Mouse (Mus musculus) kidney, adult 2 months (tissue): ENCODE results near the gene Ppfibp1. TPM values are rescaled to one million over a fixed set of nuclear protein-coding genes. Genes with fewer than 3 reads are reported as not detected.

Experiments used
- DNase-seq: peaks from one replicate; pipeline ENCODE4 v3.0.0; 2021
- H3K27ac ChIP-seq: fragments of 200-500 bp; 2 replicates; pipeline ENCODE4 v1.5.1; 2012; ENCODE audit warnings: low read depth, low read length, control low read depth, inconsistent platforms; ENCODE audit not compliant: insufficient read depth
- H3K27me3 ChIP-seq: fragments of 200-500 bp; replicated peaks from 2 replicates; pipeline ENCODE4 v1.6.1; 2012; ENCODE audit warnings: mild to moderate bottlenecking, moderate library complexity, low read length, inconsistent platforms; ENCODE audit not compliant: control insufficient read depth, insufficient read depth
- H3K36me3 ChIP-seq: fragments of 200-500 bp; 2 replicates; pipeline ENCODE4 v1.6.1; 2012; ENCODE audit warnings: mild to moderate bottlenecking, moderate library complexity, low read length, inconsistent platforms; ENCODE audit not compliant: control insufficient read depth, insufficient read depth
- H3K4me1 ChIP-seq: fragments of 200-500 bp; 2 replicates; pipeline ENCODE4 v1.6.1; 2011; ENCODE audit warnings: low read length; ENCODE audit not compliant: control insufficient read depth, insufficient read depth
- H3K4me3 ChIP-seq: fragments of 200-500 bp; 2 replicates; pipeline ENCODE4 v1.5.1; 2011; ENCODE audit warnings: mild to moderate bottlenecking, low read depth, low read length, control low read depth; ENCODE audit not compliant: insufficient read depth
- CTCF ChIP-seq: fragments of 200-500 bp; conservative IDR thresholded peaks from 2 replicates; pipeline ENCODE4 v1.5.1; 2011; ENCODE audit warnings: low read depth, mild to moderate bottlenecking, control low read depth, low read length, moderate library complexity, mixed read lengths; ENCODE audit not compliant: insufficient read depth, insufficient read length
- POLR2A ChIP-seq: fragments of 200-500 bp; IDR thresholded peaks from one replicate; pipeline ENCODE4 v1.6.1; 2011; ENCODE audit warnings: low read depth, low read length, control low read depth
- WGBS: fragments of 180-500 bp; shearing (Covaris S2); methylation state at CpG from one replicate; pipeline ENCODE4 v1.1.7; 2018; 5-methylcytosine and 5-hydroxymethylcytosine counted together
- polyA plus RNA-seq: library from polyadenylated mRNA; depleted of rRNA; stranded (reverse); fragments of >200 nt; gene quantifications from 2 replicates; pipeline ENCODE4 v1.2.3, GENCODE M21; 2012

Ppfibp1 gene
- polyA plus RNA-seq, 1 experiment = 23.4 TPM

DNA sequence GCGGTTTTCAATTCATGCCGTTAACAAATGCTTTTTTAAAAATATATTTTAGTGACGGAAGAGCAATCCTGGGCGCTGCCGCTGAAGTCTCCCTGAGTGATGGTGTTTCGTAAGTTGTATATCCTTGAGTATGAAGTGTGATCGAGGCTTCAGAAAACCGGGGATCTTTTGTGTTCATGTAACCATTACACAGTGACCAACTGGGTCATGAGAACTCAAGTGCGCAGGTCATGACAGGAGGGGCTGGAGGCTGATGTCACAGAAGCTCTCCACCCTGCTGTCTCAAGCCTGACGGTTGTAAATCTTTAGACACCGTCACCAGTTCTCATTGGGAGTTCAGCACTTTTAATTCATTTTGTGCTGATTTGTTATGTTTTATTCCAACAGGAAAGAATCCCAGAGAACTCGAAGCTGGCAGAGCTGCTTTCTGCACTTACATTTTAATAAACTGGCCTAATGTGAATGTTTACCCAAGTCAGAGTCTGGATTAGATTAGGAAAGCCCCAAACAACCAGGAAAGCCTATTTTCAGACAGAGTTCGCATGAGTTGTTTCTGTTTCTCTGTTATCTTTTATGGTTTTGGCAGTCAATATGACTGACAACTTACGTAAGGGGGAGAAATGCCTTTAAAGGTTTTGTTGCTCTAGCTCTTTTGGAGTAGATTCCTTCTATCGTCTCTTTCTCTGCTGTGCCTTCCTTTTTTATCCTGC, 122.7 kb downstream of the Ppfibp1 start:
- peaks cover 8% of the 10 kb centered on the region for H3K36me3 ChIP-seq
- TF ChIP-seq POLR2A (no peak), CTCF (no peak)
- H3K4me1 ChIP-seq = no peaks in the 10 kb centered on the region
- no peak for DNase-seq
- WGBS = 72% methylated on average over 15 of the region's 15 CpGs
- no peak overlapping the region for H3K27ac ChIP-seq
- H3K4me3 ChIP-seq = no peak overlapping the region
- no peaks in the 10 kb centered on the region for H3K27me3 ChIP-seq

DNA sequence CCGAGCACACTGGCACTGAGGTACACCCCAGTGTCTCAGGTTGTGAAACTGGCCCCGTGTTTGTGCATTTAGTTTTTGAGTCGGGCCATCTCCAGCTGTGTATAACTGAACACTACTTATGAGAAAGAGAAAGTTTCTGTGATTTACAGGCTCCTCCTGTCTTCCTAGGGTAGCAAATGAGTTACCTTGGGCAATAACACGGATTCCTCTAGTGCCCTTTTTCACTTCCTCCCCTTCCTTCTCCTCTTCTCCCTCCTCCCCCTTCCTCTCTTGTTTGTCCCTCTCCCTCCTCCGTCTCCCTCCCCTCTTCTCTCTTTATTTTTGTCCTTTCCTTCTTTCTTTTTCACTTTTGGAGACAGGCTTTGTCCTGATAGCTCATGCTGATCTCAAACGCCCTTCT, 123.3 kb downstream of the Ppfibp1 start:
- H3K36me3 ChIP-seq = peaks cover 9% of the 10 kb centered on the region
- 62% methylated on average over 6 of the region's 6 CpGs for WGBS
- no peaks in the 10 kb centered on the region for H3K4me1 ChIP-seq
- no peaks in the 10 kb centered on the region for H3K27me3 ChIP-seq
- H3K4me3 ChIP-seq = no peak overlapping the region
- DNase-seq = no peak
- TF ChIP-seq POLR2A (no peak), CTCF (no peak)
- no peak overlapping the region for H3K27ac ChIP-seq

DNA sequence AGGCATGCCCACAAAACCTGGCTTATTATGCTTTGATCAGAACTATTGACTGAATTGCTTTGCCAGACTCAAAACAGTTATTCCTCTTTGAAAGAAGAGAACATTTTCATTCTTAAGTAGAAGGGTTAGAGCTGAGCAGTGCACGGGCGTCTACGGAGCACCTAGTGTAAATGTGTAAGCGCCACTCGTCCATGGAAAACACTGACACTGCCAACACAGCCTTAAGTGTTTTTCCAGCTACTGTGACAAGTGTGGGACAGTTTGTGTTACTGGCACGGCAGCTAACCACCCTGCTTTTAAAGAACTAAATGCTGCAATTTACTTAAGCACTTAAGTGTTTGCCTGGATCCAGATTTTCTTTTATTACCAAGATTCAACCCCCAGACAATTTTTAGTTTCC, 123.7 kb downstream of the Ppfibp1 start:
- peaks cover 9% of the 10 kb centered on the region for H3K36me3 ChIP-seq
- H3K4me1 ChIP-seq = no peaks in the 10 kb centered on the region
- H3K27me3 ChIP-seq = no peaks in the 10 kb centered on the region
- DNase-seq = no peak
- H3K4me3 ChIP-seq = no peak overlapping the region
- no peak overlapping the region for H3K27ac ChIP-seq
- no peak for TF ChIP-seq POLR2A
- no peak for TF ChIP-seq CTCF
- 73% methylated on average over 6 of the region's 6 CpGs for WGBS

DNA sequence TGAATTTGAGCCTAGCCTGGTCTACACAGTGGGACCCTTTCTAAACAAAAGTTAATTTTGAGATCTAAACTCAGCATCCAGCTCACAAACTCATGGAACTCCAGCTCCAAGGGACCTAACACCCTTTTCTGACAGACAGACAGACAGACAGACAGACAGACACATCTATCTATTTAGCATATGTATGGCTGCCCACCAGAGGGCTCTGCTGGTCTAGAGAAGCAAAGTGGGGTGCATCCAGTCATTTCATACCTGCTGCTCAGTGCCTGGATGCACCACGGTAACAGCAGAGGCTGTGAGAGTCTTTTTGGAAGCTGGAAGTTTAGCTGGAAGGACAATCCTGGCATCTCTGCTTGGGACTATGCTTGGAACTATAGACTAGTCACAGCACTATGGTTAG, 125.3 kb downstream of the Ppfibp1 start:
- TF ChIP-seq CTCF (peak; percentile 13; the same call in 1 of the 2 replicates), POLR2A (no peak)
- DNase-seq = no peak
- Histone ChIP-seq H3K27ac (no peak overlapping the region), H3K4me1 (no peaks in the 10 kb centered on the region), H3K4me3 (no peak overlapping the region), H3K36me3 (peaks cover 9% of the 10 kb centered on the region), H3K27me3 (no peaks in the 10 kb centered on the region)
- 89% methylated on average over 1 of the region's 1 CpGs for WGBS

DNA sequence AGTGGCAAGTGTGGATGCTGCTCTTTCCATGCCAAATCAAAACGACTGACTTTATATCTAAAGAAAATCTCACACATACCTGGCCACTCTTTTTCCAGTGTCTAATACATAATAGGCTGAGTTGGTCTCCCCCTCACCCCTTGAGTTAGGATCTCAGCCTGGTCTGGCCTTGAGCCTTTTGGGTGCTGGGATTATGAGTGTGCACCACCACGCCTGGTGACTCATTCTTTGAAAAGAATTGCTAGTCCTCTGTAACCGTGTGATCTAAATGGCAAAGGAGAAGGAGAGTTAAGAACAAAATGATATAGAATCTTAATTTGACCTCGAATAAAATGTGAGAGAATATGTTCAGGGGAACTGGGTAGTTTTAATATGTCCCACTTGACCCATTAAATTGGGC, 129.6 kb downstream of the Ppfibp1 start:
- TF ChIP-seq CTCF (no peak), POLR2A (no peak)
- Histone ChIP-seq H3K36me3 (peaks cover 14% of the 10 kb centered on the region), H3K27me3 (no peaks in the 10 kb centered on the region), H3K4me3 (no peak overlapping the region), H3K4me1 (no peaks in the 10 kb centered on the region), H3K27ac (no peak overlapping the region)
- no peak for DNase-seq
- 89% methylated on average over 4 of the region's 4 CpGs for WGBS

DNA sequence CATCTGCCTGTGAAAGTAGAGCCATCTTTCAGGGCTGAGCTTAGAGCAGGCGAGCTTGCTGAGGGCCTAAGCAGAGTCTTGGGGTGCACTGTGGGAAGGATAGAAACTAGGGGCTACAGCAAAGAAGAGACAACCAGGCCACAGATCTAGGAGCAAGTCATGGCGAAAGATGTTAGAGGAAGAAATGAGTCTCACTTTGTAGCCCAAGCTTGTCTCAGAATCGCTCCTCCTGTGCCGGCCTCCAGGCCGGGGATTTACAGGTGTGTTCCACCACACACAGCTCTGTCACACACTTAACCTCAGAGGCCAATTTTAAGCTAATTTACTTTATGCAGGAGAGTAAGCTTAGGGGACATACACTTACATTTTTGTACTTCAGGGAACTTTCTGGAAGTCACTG, 130.1 kb downstream of the Ppfibp1 start:
- H3K27me3 ChIP-seq = no peaks in the 10 kb centered on the region
- WGBS = 96% methylated on average over 5 of the region's 5 CpGs
- TF ChIP-seq POLR2A (no peak), CTCF (no peak)
- H3K27ac ChIP-seq = no peak overlapping the region
- no peaks in the 10 kb centered on the region for H3K4me1 ChIP-seq
- DNase-seq = no peak
- no peak overlapping the region for H3K4me3 ChIP-seq
- peaks cover 14% of the 10 kb centered on the region for H3K36me3 ChIP-seq

DNA sequence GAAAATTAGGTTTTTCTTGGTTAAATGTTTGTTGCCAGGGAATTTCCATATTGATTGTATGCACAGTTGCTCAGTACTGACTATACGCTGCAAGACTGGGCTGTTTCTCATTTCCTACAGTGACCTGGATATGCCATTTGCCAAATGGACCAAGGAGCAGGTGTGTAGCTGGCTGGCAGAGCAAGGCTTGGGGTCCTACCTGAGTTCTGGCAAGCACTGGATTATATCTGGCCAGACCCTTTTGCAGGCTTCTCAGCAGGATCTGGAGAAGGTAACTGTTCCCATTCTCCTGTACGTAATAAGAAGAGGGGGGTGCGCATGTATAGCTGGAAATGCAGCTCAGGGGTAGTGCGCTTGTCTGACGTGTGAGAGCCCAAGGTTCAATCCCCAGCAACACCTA, 132.9 kb downstream of the Ppfibp1 start:
- no peak overlapping the region for H3K27ac ChIP-seq
- no peaks in the 10 kb centered on the region for H3K27me3 ChIP-seq
- no peak overlapping the region for H3K4me3 ChIP-seq
- H3K36me3 ChIP-seq = peaks cover 16% of the 10 kb centered on the region
- H3K4me1 ChIP-seq = no peaks in the 10 kb centered on the region
- TF ChIP-seq CTCF (no peak), POLR2A (no peak)
- 97% methylated on average over 5 of the region's 5 CpGs for WGBS
- DNase-seq = no peak
